Mouse (Mus musculus): ENCODE results near the gene Pabpc4.
"Not testable (repeated sequence)": the region's sequence is repeated elsewhere in the genome, so short reads cannot be mapped to it uniquely, and the experiment has no call there.

The Pabpc4 gene

GRCm38 (mm10) chr4:123247147-123247880 is 14.8 kb upstream of the Pabpc4 start:
- DNase-seq (ENCODE audit: extremely low spot score), result no peak

GRCm38 (mm10) chr4:123248971-123249567 is 13.1 kb upstream of the Pabpc4 start:
- DNase-seq (ENCODE audit: extremely low spot score), result no peak

- DNase-seq (ENCODE audit: extremely low spot score), result no peak
Measured at GRCm38 (mm10) chr4:123252214-123252613, 9.9 kb upstream of the Pabpc4 start.

- DNase-seq (ENCODE audit: extremely low spot score), result peak; percentile 53
Measured at GRCm38 (mm10) chr4:123254617-123255016, 7.5 kb upstream of the Pabpc4 start.

- peak; percentile 38 for DNase-seq (ENCODE audit: extremely low spot score)
Measured at GRCm38 (mm10) chr4:123260071-123260746, 1.9 kb upstream of the Pabpc4 start.

GRCm38 (mm10) chr4:123271063-123271462 is 8.9 kb downstream of the Pabpc4 start:
- DNase-seq (ENCODE audit: extremely low spot score), result no peak

- DNase-seq (ENCODE audit: extremely low spot score), result no peak
Measured at GRCm38 (mm10) chr4:123280117-123280516, 18.0 kb downstream of the Pabpc4 start.

- DNase-seq (ENCODE audit: extremely low spot score), result peak; percentile 90
Measured at GRCm38 (mm10) chr4:123282500-123282899, 20.3 kb downstream of the Pabpc4 start.

GRCm38 (mm10) chr4:123282915-123283674 is 20.9 kb downstream of the Pabpc4 start:
- not testable (repeated sequence) for DNase-seq (ENCODE audit: extremely low spot score)

GRCm38 (mm10) chr4:123283675-123284064 is 21.5 kb downstream of the Pabpc4 start:
- peak; percentile 26 for DNase-seq (ENCODE audit: extremely low spot score)

- no peak for DNase-seq (ENCODE audit: extremely low spot score)
Measured at GRCm38 (mm10) chr4:123284731-123285624, 22.8 kb downstream of the Pabpc4 start.

GRCm38 (mm10) chr4:123286790-123287189 is 24.6 kb downstream of the Pabpc4 start:
- no peak for DNase-seq (ENCODE audit: extremely low spot score)

- no peak for DNase-seq (ENCODE audit: extremely low spot score)
Measured at GRCm38 (mm10) chr4:123289038-123289437, 26.9 kb downstream of the Pabpc4 start.

GRCm38 (mm10) chr4:123292390-123292789 is 30.2 kb downstream of the Pabpc4 start:
- no peak for DNase-seq (ENCODE audit: extremely low spot score)

- DNase-seq (ENCODE audit: extremely low spot score), result no peak
Measured at GRCm38 (mm10) chr4:123292989-123293388, 30.8 kb downstream of the Pabpc4 start.

- DNase-seq (ENCODE audit: extremely low spot score), result no peak
Measured at GRCm38 (mm10) chr4:123293661-123294443, 31.7 kb downstream of the Pabpc4 start.

- not testable (repeated sequence) for DNase-seq (ENCODE audit: extremely low spot score)
Measured at GRCm38 (mm10) chr4:123295026-123295425, 32.9 kb downstream of the Pabpc4 start.

GRCm38 (mm10) chr4:123295516-123296147 is 33.5 kb downstream of the Pabpc4 start:
- no peak for DNase-seq (ENCODE audit: extremely low spot score)

- no peak for DNase-seq (ENCODE audit: extremely low spot score)
Measured at GRCm38 (mm10) chr4:123296148-123296534, 34.0 kb downstream of the Pabpc4 start.
